Comparison of ENCODE assay signal across 9 mouse cellular contexts in genomic region chr9:37144696-37145095, GRCm38 (mm10). TPM values are rescaled to one million over a fixed set of nuclear protein-coding genes. Genes with fewer than 3 reads are reported as not detected.
A peak's percentile ranks its signal among the peaks of the same experiment; 100 is the strongest.
DNase-seq lines count a peak whose midpoint lies in the region; ATAC-seq lines count a peak whose summit lies in the region.
"Had no signal": no experiment of that assay in that cellular context is flagged by ENCODE, and none has a peak within 500 bp of the region (broad histone marks: within the 10 kb centered on the region; RNA-seq: fewer than 3 reads in every experiment).

No protein-coding gene starts in this region.

- peak overlapping the region; percentile 93 for H3K4me2 ChIP-seq in midbrain, embryonic 13.5 days (replicated peaks)

- peak overlapping the region; percentile 85 for H3K4me3 ChIP-seq in heart, embryonic 10.5 days
- H3K4me3 ChIP-seq in hindbrain, embryonic 10.5 days: peak overlapping the region; percentile 95
- peak overlapping the region; percentile 90 for H3K4me3 ChIP-seq in midbrain, embryonic 13.5 days (replicated peaks)

- no peak for ATAC-seq in midbrain, embryonic 13.5 days

- no peaks in the 10 kb centered on the region for H3K9me3 ChIP-seq in heart, embryonic 10.5 days
- H3K9me3 ChIP-seq in hindbrain, embryonic 10.5 days: no peaks in the 10 kb centered on the region
- H3K9me3 ChIP-seq in midbrain, embryonic 13.5 days: no peaks in the 10 kb centered on the region

- H3K27me3 ChIP-seq in heart, embryonic 10.5 days (ENCODE audit: insufficient read depth, poor library complexity, severe bottlenecking): peaks cover 10% of the 10 kb centered on the region; the same call in 1 of the 2 replicates
- H3K27me3 ChIP-seq in hindbrain, embryonic 10.5 days (ENCODE audit: insufficient read depth, poor library complexity, severe bottlenecking): peaks cover 5% of the 10 kb centered on the region; the same call in 1 of the 2 replicates
- no peaks in the 10 kb centered on the region for H3K27me3 ChIP-seq in midbrain, embryonic 13.5 days

- H3K36me3 ChIP-seq in heart, embryonic 10.5 days: no peaks in the 10 kb centered on the region
- H3K36me3 ChIP-seq in hindbrain, embryonic 10.5 days: no peaks in the 10 kb centered on the region
- no peaks in the 10 kb centered on the region for H3K36me3 ChIP-seq in midbrain, embryonic 13.5 days

- DNase-seq in heart, embryonic 10.5 days (ENCODE audit: low spot score): no peak
- no peak for DNase-seq in heart, postnatal 10 days
- DNase-seq in ZHBTc4 (ENCODE audit: low read depth, low spot score): peak; percentile 13
- DNase-seq in hindbrain, embryonic 10.5 days (ENCODE audit: low spot score): no peak
- no peak for DNase-seq in T-cell, adult 2 months (ENCODE audit: low spot score)
- no peak for DNase-seq in kidney, postnatal 4 days
- DNase-seq in thymus, postnatal 4 days: no peak

- H3K4me1 ChIP-seq in heart, embryonic 10.5 days: peaks cover 66% of the 10 kb centered on the region
- H3K4me1 ChIP-seq in hindbrain, embryonic 10.5 days (replicated peaks): peaks cover 70% of the 10 kb centered on the region
- peaks cover 64% of the 10 kb centered on the region for H3K4me1 ChIP-seq in midbrain, embryonic 13.5 days (replicated peaks)

- intact Hi-C loops in heart, postnatal 10 days (cut with DNase I): loop anchor here (5.0 kb wide), 2 partner anchors 112 to 247 kb away; no protein-coding TSS in a partner anchor

- 5% methylated on average over 6 of the region's 6 CpGs for WGBS in heart, embryonic 10.5 days
- WGBS in hindbrain, embryonic 10.5 days: 1% methylated on average over 6 of the region's 6 CpGs
- whole genome bisulfite sequencing in midbrain, embryonic 13.5 days: 3% methylated on average over 6 of the region's 6 CpGs

- H3K9ac ChIP-seq in midbrain, embryonic 13.5 days (replicated peaks): peak overlapping the region; percentile 99
- H3K9ac ChIP-seq: liver, embryonic 14.5 days had no signal

- peak overlapping the region; percentile 97 for H3K27ac ChIP-seq in heart, embryonic 10.5 days
- peak overlapping the region; percentile 99 for H3K27ac ChIP-seq in hindbrain, embryonic 10.5 days
- H3K27ac ChIP-seq in midbrain, embryonic 13.5 days: peak overlapping the region; percentile 100
- H3K27ac ChIP-seq: liver, embryonic 14.5 days had no signal

RNA-seq across cellular contexts. Expression of gene Pknox2, which starts 2.5 kb away (rescaled TPM):
- polyA plus RNA-seq in heart, embryonic 10.5 days (2016; fragmentation: Nextera tagmentation; extraction: Ambion mirVana): 8.8 and 9.1 TPM in 2 replicates
- 1 to 10 TPM; 5.2 to 5.8 TPM for total RNA-seq in heart, postnatal 10 days (2021)
- 35.0 and 40.3 TPM in 2 replicates for polyA plus RNA-seq in hindbrain, embryonic 10.5 days (2016; fragmentation: Nextera tagmentation; extraction: Ambion mirVana)
- 30.1 and 33.1 TPM in 2 replicates for polyA plus RNA-seq in midbrain, embryonic 13.5 days (2015; fragmentation: Nextera tagmentation; extraction: Ambion mirVana)
